Mouse (Mus musculus) left cerebral cortex, postnatal 4 days (tissue): ENCODE results near the gene Usp32. TPM values are rescaled to one million over a fixed set of nuclear protein-coding genes. Genes with fewer than 3 reads are reported as not detected.

Experiments
- DNase-seq: peaks from one replicate; pipeline ENCODE4 v3.0.0-alpha.2; 2022
- intact Hi-C: fragments of 180-260 bp; cut with DNase I; formaldehyde crosslinking; loops from one replicate; pipeline ENCODE4 v1.15.1; 2025
- total RNA-seq, 2 experiments: library from RNA; stranded (reverse); gene quantifications; 2 replicates each; pipeline ENCODE4 v1.2.3; 2021

The Usp32 gene
- total RNA-seq, 2 experiments from 2014 or later = 75.1 to 80.3 TPM

- DNase-seq = no peak
- intact Hi-C loops = no loop called here
These were observed 151.5 kb downstream of the Usp32 start for GRCm38 (mm10) chr11:84988341-84988919.

DNA sequence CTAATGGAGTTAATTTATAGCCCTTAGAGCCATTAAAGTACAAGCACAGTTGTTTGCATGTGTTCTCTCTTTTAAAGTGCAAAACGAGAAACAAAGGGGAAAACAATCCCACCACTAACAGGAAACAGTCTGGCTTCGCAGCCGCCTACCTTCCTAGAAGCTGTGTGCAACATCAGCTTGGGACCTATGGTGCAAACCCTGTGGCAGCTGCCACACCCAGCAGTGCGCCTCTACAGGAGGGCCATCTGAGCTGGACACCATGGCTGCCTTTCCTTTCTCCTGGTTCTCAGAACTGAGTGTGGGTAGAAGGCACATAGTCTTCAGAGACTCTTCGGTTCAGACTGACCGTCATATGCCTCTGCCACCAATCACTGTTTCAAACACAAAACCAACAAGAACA is 154.5 kb downstream of the Usp32 start:
- DNase-seq = no peak
- intact Hi-C loops = no loop called here

DNA sequence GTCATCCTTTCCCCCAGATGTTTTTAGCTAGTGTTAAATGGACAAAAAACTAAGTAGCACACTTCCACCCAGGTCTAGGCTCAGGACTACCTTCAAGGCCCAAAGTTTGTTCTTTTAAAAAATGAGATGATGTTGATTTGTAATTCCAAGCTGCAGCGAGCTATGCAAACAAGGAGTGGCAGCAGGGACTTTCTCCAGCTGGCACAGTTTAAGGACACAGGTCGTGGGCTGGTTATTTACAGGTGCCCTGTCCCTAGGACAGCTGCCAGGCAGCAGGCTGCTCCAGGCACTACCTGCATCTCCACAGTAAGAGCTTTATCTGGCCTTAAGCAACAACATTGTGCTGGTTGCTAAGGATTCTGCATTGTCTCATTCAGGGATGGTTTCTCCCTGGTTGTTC is 159.3 kb downstream of the Usp32 start:
- intact Hi-C loops = no loop called here
- no peak for DNase-seq

DNA sequence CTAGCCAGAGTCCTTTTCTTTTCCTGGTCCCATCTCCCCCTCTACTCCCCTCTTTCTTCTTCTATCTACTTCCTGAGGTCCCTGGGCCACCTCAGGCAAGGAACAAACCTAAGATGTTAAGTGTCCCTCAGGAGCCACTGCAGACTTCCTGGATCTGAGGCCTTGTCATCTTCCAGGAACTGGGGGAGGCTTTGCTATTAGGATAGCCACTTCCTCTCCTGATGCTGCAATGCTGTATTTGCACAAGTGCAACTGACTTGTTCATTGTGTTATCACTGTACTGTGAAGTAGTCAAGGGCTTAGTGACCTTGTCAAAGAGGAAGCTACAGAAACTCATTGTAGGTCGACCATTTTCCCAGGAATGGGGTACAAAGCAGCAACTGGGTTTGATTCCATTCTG is 160.6 kb downstream of the Usp32 start:
- no peak for DNase-seq
- intact Hi-C loops = loop anchor here (5.0 kb wide), 1 partner anchor 62 kb away; the partner anchor contains the start of gene Znhit3

DNA sequence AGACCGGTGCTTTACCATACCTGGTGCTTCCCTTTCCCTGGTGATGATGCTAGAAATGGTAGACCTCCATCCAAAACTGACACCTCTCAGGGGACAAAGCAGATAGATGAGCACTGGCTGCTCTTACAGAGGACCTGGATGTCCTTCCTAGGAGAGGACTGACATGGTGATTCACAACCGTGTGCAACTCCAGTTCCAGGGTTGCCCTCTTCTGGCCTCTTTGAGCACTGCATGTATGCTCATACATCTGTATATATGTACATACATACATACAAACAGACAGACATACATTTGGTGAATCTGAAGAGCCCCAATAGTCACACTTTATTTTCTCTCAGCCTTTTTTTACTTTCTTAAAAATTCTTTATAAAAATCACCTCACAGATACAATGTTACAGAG is 161.8 kb downstream of the Usp32 start:
- intact Hi-C loops = loop anchor here (5.0 kb wide), 1 partner anchor 61 kb away; the partner anchor contains the start of gene Znhit3
- peak; percentile 68 for DNase-seq

DNA sequence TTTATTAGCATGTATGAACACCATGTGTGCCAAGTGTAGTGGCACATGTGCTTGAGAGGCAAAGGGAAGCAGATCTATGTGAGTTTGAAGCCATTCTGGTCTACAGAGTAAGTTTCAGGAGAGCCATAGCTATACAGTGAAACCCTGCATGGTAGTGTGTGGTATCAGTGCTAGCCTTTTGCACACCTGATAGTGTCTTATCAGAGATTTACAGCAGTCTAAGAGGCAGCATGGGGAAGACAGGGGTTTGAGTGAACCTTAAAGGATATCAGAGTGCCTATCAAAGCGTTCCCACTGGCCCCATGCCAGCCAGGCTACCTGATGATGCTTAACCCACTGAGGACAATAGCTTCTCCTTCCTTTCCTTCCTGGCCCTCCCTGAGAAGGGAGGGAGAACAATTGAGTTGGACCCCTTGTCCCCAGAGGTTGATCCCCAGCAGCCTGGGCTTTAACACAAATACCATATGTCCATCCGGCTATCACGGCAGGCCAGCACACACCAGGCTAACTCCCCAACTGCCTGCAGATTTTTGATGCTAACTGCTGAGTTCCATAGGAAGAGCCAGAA is 162.5 kb downstream of the Usp32 start:
- no peak for DNase-seq
- intact Hi-C loops = loop anchor here (5.0 kb wide), 1 partner anchor 60 kb away; the partner anchor contains the start of gene Znhit3

DNA sequence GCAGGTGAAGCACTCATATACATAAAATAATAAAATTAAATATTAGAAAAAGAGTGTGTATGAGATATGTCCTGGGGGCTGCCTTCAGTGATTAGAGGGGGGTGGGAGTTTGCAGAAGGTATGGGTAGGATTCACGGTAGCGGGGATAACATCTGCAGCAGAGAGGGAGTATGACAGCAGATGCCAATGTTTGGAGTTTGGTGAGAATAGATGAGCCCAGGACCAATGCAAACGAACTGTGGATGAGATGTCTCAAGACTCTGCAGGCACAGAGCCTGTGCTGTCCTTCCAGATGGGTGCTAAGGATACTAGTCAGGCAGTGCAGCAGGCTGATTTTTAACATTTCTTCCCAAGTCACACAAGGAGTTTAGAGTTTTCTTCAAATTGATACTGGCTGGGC is 163.3 kb downstream of the Usp32 start:
- intact Hi-C loops = loop anchor here (5.0 kb wide), 1 partner anchor 59 kb away; the partner anchor contains the start of gene Znhit3
- no peak for DNase-seq

DNA sequence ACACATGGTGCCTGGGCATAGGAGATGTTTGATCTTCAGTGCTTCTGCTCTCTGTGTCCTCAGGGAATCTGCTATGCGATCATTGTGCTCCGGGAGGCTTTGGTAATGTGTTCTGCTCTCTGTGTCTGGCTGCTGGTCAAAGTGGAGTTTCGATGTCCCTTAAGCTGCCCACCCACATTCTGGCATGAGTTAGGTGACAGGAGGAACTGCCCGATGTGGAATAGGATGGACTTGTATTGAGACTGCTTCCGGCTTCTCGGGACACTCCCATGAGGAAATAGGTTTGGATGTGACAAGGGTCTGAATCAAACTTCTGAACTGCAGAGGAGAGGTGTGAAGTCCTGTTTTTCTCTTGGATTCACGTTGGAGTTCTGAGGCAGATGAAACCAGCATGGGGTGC is 165.4 kb downstream of the Usp32 start:
- intact Hi-C loops = no loop called here
- DNase-seq = no peak

- no peak for DNase-seq
- intact Hi-C loops = no loop called here
These were observed 166.3 kb downstream of the Usp32 start for GRCm38 (mm10) chr11:84973661-84974060.

- intact Hi-C loops = no loop called here
- DNase-seq = no peak
These were observed 167.9 kb downstream of the Usp32 start for GRCm38 (mm10) chr11:84972067-84972466.

- intact Hi-C loops = no loop called here
- no peak for DNase-seq
These were observed 171.2 kb downstream of the Usp32 start for GRCm38 (mm10) chr11:84968775-84969174.

DNA sequence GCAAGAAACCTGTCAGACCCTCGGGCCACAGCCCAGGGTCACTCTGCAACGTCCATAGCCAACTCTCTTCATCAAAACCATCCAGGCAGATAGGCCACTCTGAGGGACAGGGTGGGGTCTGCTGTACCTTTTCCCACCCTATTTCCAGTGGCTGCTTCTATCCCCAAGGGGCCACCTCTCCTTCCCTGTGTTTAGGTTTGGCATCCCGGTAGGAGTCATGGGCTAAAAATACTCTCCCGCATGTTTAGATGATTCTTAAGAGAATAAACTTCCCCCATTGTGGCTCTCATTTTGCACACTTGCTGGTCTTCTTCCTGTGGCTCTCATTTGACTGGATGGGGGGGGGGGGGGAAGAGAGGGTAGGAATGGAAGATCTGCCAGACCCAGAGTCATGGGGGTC is 171.7 kb downstream of the Usp32 start:
- no peak for DNase-seq
- intact Hi-C loops = no loop called here

DNA sequence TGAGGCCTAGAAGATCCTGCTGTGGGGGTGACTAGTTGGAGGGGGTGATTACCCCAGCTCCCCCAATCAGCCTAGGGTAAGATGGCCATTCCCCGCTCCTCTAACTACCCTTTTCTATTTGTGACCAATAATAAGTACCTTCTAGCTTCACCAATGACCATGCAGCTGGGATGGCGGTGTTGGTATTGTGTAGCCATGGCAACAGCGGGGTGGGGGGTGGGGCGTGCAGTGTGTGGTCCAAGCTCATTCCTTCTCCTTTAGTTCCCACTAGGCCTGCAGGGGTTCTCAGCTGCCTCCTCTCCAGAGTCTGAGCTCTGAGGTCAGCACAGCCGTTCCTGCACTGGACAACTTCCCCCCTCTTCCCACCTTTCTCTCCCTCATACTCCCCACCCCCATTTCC is 172.8 kb downstream of the Usp32 start:
- DNase-seq = no peak
- intact Hi-C loops = no loop called here

DNA sequence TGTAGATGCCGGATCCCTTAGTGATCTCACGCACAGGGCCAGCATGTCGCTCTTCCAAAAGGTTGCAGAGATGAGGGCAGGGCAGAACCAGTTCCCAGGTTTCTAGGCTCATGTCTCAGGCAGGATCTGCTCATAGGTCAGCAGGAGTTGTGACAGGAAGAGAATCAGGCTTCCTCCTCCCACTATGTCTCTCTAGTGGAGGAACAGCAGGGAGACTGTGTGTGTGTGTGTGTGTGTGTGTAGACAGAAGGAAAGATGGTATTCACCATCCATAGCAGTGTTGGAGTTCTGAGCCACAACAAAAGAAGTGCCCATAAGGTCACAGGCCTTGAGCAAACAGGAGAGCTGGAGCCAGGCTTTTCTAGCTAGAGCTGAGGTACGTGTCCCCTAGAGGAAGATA is 173.3 kb downstream of the Usp32 start:
- intact Hi-C loops = no loop called here

DNA sequence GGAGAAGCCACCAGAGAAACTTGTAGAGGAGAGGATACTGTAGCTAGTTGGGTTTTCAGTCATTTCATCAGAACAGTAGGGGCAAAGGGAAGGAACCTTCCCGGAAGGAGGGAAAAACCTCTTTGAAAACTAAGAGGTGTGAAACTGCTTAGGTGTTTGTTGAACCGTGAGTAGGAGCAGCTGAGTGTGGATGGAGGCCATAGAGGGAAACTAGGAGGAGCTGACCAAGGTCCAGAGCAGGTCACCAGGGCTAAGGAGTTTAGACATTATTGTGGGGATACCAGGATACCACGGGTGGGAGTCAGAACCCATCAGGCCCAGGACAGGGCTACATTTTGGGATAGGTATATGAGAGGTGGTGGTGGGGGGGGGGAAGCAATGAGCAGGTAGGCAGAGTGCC is 176.4 kb downstream of the Usp32 start:
- no peak for DNase-seq
- intact Hi-C loops = no loop called here

More for the DNA sequence above, 173.3 kb downstream of the Usp32 start:
- no peak for DNase-seq

DNA sequence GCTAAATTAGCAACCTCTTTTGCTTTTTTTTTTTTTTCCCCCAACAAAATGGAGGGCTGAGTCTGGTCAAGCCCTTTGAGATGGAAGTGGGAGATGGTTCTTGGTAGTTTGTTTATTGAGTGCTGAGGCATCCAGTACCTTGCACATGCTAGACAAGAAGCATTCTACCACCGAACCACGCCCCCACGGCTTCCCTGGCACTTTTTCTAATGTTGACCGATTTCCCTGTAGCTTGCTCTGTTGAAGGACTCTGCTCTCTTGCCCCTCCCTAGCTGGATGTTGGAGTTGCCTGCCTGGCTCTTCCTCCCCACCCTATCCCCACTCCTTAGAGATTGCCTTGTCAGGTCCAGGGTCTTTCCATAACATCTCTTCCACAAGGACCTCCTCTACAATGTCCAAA is 177.4 kb downstream of the Usp32 start:
- intact Hi-C loops = no loop called here
- no peak for DNase-seq

GRCm38 (mm10) chr11:84961571-84961970 is 178.4 kb downstream of the Usp32 start:
- intact Hi-C loops = no loop called here

DNA sequence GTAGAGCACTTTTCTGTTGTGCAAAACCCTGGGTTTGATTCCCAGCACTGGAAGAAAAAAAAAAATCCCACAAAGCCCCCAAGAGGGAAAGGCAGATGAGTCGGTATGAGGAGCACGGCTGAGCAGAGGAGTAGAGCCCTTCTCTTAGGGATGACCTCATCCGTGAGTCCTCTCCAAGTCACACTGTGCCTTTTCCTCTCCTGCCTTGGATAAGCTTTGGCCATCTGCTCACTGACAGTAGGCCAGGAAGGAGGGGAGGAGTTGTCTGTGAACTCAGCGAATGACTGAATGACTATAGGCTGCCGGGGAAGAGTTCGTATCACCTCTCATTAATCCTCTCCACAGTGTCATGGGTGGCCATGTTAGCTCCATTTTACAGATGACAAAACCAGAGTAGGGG is 179.2 kb downstream of the Usp32 start:
- no peak for DNase-seq
- intact Hi-C loops = no loop called here

More at GRCm38 (mm10) chr11:84961571-84961970, 178.4 kb downstream of the Usp32 start:
- DNase-seq = no peak

DNA sequence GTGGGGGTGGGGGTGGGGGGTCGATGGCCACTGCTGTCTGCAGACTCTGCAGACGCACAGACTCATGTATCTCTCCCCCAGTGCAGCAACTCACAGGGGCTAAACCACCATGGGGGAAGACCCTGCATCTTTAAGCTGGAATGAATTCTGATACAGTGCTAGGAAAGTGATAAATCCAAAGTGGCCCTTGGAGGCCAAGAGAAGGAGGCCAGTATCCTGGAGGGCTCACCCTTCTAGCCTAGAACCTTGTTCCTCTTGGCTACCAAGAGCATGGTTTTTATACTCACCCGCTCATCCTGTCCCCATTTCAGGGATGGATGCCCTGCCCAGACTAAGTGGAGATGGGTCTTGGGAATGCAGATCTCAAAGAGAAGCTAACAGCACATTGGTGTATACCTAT is 179.7 kb downstream of the Usp32 start:
- no peak for DNase-seq
- intact Hi-C loops = no loop called here

DNA sequence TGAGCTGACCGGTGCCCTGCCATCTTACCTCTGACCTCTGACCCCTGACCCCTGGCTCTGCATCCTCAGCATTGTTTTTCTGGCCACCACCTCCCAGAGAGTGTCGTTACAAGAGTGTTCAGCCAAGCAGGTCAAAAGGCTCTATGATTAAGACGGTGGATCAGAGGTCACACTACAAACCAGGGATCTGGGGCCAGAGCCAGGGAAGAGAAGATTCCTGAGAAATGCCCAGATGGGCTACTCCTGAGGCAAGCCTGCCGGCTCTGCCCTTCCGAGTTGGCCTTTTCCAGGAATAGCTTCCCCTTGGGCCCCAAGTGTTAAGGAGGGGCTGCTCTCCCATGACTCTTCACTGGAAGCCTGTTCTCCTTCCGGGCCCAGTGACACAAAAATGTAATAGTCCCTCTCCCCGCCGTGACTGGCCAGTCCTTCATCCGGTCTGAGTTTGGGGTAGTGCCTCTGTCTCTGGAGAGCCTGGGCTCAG is 180.2 kb downstream of the Usp32 start:
- intact Hi-C loops = no loop called here
- DNase-seq = no peak

DNA sequence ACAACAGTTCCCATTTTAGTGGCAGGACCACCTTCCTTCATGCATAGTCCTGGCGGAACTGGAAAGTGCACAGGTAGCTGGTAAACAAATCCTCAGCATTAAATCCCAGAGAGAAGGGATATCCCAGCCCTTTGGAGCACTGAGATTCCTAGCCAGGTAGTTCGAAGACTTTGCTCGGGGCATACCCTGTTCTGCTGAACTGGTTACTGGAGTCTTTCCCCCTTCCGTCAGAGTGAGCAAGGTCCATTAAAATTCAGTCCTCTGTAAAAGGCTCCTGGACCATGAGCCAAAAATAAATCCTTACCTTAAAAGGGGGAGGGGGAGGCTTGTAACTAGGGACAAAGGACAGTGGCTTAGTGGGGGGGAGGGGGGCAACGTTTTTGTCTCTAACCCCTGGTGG is 180.8 kb downstream of the Usp32 start:
- intact Hi-C loops = no loop called here
- DNase-seq = no peak

DNA sequence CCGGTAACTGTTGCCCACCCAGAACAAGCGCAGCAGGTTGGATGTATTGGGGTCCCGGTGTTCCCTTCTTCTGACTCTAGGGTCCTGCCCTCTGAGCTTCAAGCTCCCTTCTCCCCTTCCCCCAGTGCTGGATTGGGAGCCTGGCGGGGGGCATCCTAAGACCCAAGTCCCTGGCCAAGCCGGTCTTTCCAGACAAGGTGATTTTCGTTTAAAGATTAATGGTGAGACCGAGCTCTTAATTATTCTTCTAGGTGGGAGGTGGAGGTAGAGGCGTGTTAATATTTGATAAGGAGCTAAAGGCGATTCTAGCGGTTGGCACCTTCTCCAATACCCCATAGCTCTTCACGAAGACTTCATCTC is 181.7 kb downstream of the Usp32 start:
- intact Hi-C loops = no loop called here
- DNase-seq = no peak
